Mouse (Mus musculus): Measurements from ENCODE around the gene Stoml1.
"Not testable (repeated sequence)": the region's sequence is repeated elsewhere in the genome, so short reads cannot be mapped to it uniquely, and the experiment has no call there.

Gene Stoml1

GRCm38 (mm10) chr9:58241780-58242485 is 11.0 kb upstream of the Stoml1 start:
- DNase-seq = peak; percentile 41 to 49

- DNase-seq = no peak
These were observed 10.3 kb upstream of the Stoml1 start for GRCm38 (mm10) chr9:58242696-58243095.

GRCm38 (mm10) chr9:58243696-58244095 is 9.3 kb upstream of the Stoml1 start:
- DNase-seq = no peak

- DNase-seq = no peak
These were observed 6.8 kb upstream of the Stoml1 start for GRCm38 (mm10) chr9:58246083-58246591.

- DNase-seq = peak; percentile 74 to 81
These were observed 5.8 kb upstream of the Stoml1 start for GRCm38 (mm10) chr9:58247064-58247759.

GRCm38 (mm10) chr9:58248746-58249413 is 4.1 kb upstream of the Stoml1 start:
- DNase-seq = no peak

GRCm38 (mm10) chr9:58249592-58250192 is 3.3 kb upstream of the Stoml1 start, which contains the start of gene Pml:
Gene Pml (minus strand): TSS chr9:58249786.
- peak; percentile 84 to 87 for DNase-seq

GRCm38 (mm10) chr9:58250322-58250721 is 2.6 kb upstream of the Stoml1 start:
- DNase-seq = no peak

GRCm38 (mm10) chr9:58250730-58251129 is 2.2 kb upstream of the Stoml1 start:
- DNase-seq = not testable (repeated sequence)

- not testable (repeated sequence) for DNase-seq
These were observed 800 bp downstream of the Stoml1 start for GRCm38 (mm10) chr9:58253805-58254122.

- DNase-seq = no peak
These were observed 2.1 kb downstream of the Stoml1 start for GRCm38 (mm10) chr9:58255105-58255504.

- DNase-seq = no peak
These were observed 3.0 kb downstream of the Stoml1 start for GRCm38 (mm10) chr9:58255704-58256685.

GRCm38 (mm10) chr9:58262507-58262906 is 9.5 kb downstream of the Stoml1 start:
- DNase-seq = no peak

- no peak for DNase-seq
These were observed 12.4 kb downstream of the Stoml1 start for GRCm38 (mm10) chr9:58265368-58265767.

- DNase-seq = no peak
These were observed 13.6 kb downstream of the Stoml1 start for GRCm38 (mm10) chr9:58266571-58267011.

GRCm38 (mm10) chr9:58267046-58267445 is 14.1 kb downstream of the Stoml1 start:
- no peak for DNase-seq

GRCm38 (mm10) chr9:58268384-58269313 is 15.7 kb downstream of the Stoml1 start:
- peak; percentile 38 to 69 for DNase-seq

- no peak for DNase-seq
These were observed 17.1 kb downstream of the Stoml1 start for GRCm38 (mm10) chr9:58270081-58270480.

- DNase-seq = no peak
These were observed 18.1 kb downstream of the Stoml1 start for GRCm38 (mm10) chr9:58271109-58271508.

- not testable (repeated sequence) for DNase-seq
These were observed 18.6 kb downstream of the Stoml1 start for GRCm38 (mm10) chr9:58271551-58271950.

- DNase-seq = no peak
These were observed 19.1 kb downstream of the Stoml1 start for GRCm38 (mm10) chr9:58272068-58272541.

All from kidney, adult 8-10 months (tissue).